Mouse (Mus musculus) gonadal fat pad, adult 2 months (tissue): Measurements from ENCODE around the gene Cd79a. TPM values are rescaled to one million over a fixed set of nuclear protein-coding genes. Genes with fewer than 3 reads are reported as not detected.

ENCODE experiments used
- DNase-seq: peaks from one replicate; pipeline ENCODE4 v3.0.0-alpha.2; 2012; ENCODE audit warnings: low read depth
- polyA plus RNA-seq: library from polyadenylated mRNA; depleted of rRNA; stranded (reverse); fragments of >200 nt; gene quantifications from 2 replicates; pipeline ENCODE4 v1.2.3, GENCODE M21; 2012; rRNA removed

Gene Cd79a
- polyA plus RNA-seq, 1 experiment = 4.3 TPM

DNA sequence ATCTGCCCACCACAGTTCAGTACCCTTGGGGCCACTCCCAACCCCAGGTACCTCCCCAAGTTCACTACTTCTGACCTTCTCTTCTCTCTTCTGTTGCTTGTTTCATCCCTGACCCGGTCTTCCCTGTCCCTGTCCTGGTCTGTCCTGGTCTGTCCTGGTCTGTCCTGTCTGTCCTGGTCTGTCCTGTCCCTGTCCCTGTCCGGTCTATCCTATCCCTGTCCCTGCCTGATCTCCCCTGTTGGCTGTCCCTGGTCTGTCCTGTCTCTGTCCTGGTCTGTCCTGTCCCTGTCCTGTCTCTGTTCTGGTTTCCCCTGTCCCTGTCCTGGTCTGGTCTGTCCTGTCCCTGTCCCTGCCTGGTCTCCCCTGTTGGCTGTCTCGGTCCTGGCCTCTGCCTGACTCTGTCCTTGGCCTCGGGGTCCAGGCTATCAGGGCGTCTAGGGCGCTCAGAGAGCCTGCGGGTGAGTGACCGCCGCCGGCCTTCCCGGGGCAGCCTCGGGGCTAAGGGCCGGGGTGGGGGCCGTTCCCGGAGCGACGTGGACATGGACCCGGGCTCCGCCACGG lies 21.7 kb downstream of the Cd79a start:
- DNase-seq = no peak

DNA sequence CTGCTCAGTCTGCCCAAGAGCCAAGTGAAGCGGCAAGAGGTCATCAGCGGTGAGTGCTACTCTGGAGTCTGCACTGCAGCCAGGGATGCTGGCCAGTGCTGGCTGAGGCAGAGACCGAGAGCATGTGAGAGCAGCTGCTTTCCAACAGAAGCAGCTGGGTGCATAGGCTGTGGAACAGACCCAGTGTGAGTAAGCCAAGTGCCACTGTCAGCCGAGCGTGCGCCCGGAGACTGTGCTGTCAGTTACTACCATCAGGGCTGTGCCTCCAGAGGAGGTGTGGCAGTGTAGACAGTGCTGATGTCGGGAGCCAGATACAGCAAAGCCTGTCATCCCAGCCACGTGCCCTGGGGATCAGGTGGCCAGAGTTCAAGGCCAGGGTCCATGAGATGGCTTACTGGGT lies 22.5 kb downstream of the Cd79a start:
- DNase-seq = no peak

DNA sequence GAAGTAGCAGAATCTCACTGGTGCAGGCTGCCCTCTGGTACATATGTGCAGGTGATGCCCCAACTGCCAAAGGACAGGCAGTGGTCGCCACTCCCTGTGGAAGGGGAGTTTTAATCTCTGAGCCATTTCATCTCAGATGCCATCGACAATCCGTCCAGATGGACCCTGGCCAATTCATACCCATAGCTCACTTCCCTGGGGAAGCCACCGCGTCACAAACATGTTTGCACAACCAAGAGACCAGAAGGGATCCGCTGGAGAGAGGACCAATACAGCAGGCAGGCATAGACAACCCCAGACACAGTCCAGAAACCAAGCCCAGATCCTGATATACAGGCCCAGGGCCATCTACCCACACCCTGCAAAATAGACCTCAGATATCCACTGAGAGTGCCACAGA lies 33.3 kb downstream of the Cd79a start:
- DNase-seq = no peak

DNA sequence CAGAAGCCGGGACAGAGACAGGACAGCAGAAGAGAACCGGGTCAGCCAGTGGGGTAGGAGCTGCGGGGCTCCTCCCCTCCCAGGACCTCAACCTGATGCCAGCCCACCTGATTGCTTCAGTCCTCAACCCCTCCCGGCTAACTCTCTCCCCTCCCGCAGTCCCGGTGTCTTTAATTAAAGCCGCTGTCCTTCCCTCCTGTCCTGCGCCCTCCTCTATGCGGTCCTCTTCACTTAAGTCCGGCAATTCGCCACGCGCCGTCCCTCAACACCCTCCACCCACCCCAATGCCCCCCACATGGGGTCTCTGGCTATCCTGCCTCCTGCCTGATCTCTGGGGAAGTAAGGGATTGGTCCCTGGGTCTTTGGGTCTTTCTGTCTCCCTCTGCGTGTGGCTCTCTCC lies 34.5 kb downstream of the Cd79a start:
- DNase-seq = no peak

DNA sequence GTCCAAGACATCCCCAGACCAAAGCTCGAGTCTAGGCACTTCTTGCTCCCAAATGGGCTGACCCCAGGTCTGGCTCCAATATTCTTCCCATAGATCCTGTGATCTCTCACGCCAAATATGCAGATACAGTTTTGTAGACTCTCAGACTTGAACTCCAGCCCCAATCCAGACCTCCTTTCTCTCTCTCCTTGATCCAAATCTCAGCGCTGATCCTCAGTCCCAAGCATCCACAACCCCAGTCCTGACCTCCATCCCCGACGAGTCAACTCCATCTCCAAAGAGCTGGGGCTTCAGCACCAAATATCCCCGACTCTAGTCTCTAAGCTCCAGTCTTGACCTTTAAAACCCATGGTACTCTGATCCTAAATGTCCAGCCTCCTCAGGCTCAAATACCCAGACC lies 46.5 kb downstream of the Cd79a start:
- DNase-seq = no peak

DNA sequence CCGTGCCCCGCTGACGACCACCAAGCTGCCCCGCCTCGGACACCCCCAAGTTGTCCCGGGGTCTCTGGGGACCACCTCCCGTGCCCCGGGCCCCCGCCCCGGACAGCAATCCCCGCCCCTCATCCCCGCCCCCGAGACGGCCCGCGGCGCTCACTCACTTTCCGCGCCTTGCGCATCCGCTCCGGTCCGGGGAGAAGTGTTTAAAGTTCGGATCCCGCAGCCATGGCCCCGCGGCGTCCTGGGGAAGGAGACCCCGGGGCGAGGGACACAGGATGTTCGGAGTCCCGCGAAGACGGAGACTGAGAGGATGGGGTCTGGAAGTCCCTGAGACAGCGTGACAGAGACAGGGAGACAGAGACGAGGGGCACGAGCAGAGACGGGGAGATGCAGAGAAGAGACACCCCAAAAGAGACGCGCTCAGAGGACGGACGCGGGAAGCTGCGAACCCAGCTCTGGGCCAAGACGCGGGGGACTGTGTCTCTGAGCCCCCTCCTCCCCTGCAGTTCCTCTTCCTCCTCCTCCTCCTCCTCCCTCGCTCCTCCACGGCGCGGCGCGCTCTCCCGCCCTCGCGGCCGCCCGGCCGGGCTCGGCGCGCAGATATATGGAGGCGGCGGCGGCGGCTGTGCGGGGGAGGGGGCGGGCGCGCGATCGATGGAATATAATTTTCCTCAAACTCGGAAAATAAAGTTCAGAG lies 47.2 kb downstream of the Cd79a start, which contains the start of gene Gm4881:
Gene Gm4881 (minus strand): TSS at position 238 of the 694 bp plus-strand sequence.
- no peak for DNase-seq

DNA sequence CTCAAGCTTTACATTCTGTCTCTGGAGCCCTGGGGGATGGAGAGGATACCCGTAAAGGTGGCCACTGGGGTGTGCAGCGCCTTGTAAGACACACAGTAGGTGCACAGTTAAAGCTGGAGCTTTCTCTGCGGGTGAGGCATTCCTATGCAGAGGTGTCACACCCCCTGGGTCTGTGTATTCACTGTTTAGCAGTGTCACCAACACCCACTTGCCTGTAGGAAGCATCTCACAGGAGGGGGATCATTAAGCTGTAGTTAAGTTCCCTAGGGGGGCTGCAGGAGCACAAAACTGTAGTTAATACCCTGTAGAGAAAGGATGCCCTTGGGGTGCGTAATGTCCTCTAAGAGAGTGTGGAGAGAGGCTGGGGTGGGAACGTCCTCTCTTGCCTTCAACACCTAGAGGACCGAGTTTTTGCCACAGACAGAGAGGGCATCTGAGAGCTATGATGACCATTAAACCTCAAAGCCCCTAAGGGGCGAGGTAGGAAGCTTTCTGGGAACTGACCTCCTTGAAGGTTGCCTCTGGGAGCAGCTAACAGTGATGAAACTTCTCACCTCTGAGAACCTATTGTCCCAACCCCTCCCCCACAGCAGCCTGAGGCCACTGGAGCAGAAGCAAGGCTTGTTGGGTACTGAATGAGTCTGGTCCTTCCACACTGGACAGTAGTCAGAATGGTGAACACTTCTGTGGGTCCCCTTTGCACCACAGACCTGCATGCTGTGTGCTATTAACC lies 50.3 kb downstream of the Cd79a start:
- DNase-seq = no peak

DNA sequence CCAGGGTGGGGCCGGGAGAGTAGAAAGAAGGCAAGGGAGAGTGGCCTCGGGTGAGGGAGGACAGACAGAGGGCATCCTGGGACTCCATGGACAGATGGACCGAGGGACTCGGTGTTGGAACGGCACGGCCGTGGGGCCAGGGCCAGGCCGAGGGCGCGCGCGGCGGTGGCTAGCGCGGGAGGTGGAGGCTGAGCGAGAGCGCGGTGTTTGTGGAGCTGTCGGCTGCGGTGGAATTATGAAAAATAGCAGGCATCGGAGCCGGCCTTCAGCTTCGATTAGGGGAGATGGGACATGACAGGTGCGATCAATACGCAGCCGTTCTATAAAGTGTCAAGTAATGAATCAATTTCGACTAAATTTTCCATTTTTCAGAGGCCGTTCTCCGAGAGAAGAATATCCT lies 51.6 kb downstream of the Cd79a start:
- no peak for DNase-seq

DNA sequence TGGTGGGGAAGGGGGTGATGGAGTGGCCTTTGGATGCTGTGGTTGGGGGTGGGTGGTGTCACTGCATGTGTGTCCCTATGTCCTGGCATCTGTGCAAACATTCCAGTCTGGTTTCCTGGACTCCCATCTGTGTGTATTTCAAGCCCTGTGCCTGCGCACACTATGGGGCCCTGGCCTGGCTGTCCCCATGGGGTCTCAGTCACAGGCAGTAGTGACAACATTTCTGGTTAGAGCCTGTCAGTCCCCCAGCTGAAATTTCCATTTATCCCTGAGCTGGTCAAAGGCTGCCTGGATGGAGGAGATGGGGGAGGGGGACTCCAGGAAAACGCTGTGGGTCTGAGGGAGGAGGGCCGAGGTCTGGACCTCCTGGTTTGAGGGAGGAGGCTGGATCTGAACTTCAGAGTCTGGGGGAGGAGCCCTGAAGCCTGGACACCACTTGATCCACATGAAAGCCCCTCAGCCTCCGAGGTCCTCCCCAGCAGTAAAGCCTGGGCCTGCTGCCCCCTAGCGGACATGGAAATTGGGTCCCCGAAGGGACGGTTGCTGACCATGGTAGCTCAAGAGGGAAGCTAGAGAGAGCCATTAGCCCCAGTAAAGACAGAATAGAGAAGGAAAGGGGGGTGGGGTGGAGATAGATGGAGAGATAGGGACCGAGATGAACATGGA lies 52.9 kb downstream of the Cd79a start:
- no peak for DNase-seq

Other genes starting within 250 kb of the Cd79a start
- 0.58 TPM in 1 of 2 replicates, not detected in the other for gene Tex101, start 220.7 kb upstream of the Cd79a start, polyA plus RNA-seq
- gene BC049730, start 188.1 kb upstream of the Cd79a start, polyA plus RNA-seq = 0.18 TPM in 1 of 2 replicates, not detected in the other
- 0.25 TPM in 1 of 2 replicates, not detected in the other for gene Gm4763, start 170.5 kb upstream of the Cd79a start, polyA plus RNA-seq
- 1.1 and 3.3 TPM in 2 replicates for gene Cd177, start 137.1 kb upstream of the Cd79a start, polyA plus RNA-seq
- 533 and 579 TPM in 2 replicates for gene Ceacam10, start 120.2 kb upstream of the Cd79a start, polyA plus RNA-seq
- gene Gm9844, start 35.2 kb upstream of the Cd79a start, polyA plus RNA-seq = 2.1 and 2.2 TPM in 2 replicates
- 1.4 and 2.8 TPM in 2 replicates for gene Lypd4, start 27.4 kb upstream of the Cd79a start, polyA plus RNA-seq
- 0.38 and 0.39 TPM in 2 replicates for gene Dmrtc2, start 27.3 kb upstream of the Cd79a start, polyA plus RNA-seq
- gene Rps19, start 13.0 kb upstream of the Cd79a start, polyA plus RNA-seq = 468 and 584 TPM in 2 replicates
- 139 and 146 TPM in 2 replicates for gene Arhgef1, start 5.5 kb downstream of the Cd79a start, polyA plus RNA-seq
- not detected in 2 replicates for gene Gm4881, start 47.1 kb downstream of the Cd79a start, polyA plus RNA-seq
- 741 and 777 TPM in 2 replicates for gene Rabac1, start 75.4 kb downstream of the Cd79a start, polyA plus RNA-seq
- gene Atp1a3, start 108.6 kb downstream of the Cd79a start, polyA plus RNA-seq = 3.0 TPM in 2 replicates
- gene Grik5, start 175.0 kb downstream of the Cd79a start, polyA plus RNA-seq = 15.1 and 15.7 TPM in 2 replicates
- gene Zfp574, start 175.2 kb downstream of the Cd79a start, polyA plus RNA-seq = 15.9 and 21.7 TPM in 2 replicates